Mouse (Mus musculus) MEL (cell line): ENCODE data around the gene 4930519G04Rik. TPM values are rescaled to one million over a fixed set of nuclear protein-coding genes. Genes with fewer than 3 reads are reported as not detected.
"Not testable (repeated sequence)": the region's sequence is repeated elsewhere in the genome, so short reads cannot be mapped to it uniquely, and the experiment has no call there.

Experiments
- DNase-seq: peaks from one replicate; pipeline ENCODE4 v3.0.0; 2011; ENCODE audit warnings: low read depth, low spot score
- H3K27ac ChIP-seq: 2 replicates; pipeline ENCODE4 v1.5.1; 2012; ENCODE audit warnings: low read depth, mild to moderate bottlenecking, control low read depth, low read length, moderate library complexity; ENCODE audit not compliant: control insufficient read depth
- H3K27me3 ChIP-seq, 2 experiments: fragments of 150-350 bp in 1 of 2; sonication (generic) in 1 of 2; 2 replicates each; pipeline ENCODE4 v1.6.1; 2012; ENCODE audit warnings: low read length in 2 of 2, mild to moderate bottlenecking in 2 of 2, improper control_type of control experiment in 1 of 2, moderate library complexity in 1 of 2; ENCODE audit not compliant: insufficient read depth in 2 of 2, control insufficient read depth in 1 of 2
- H3K36me3 ChIP-seq, 2 experiments: 2 replicates each; pipeline ENCODE4 v1.6.1; 2012 to 2014; ENCODE audit warnings: low read length in 2 of 2, improper control_type of control experiment in 1 of 2, inconsistent platforms in 1 of 2, mild to moderate bottlenecking in 1 of 2; ENCODE audit not compliant: insufficient read depth in 2 of 2, control insufficient read depth in 1 of 2
- H3K4me1 ChIP-seq, 2 experiments: fragments of 150-350 bp in 1 of 2; sonication (generic) in 1 of 2; 2 replicates each; pipeline ENCODE4 v1.6.1; 2012; ENCODE audit warnings: low read length in 2 of 2, improper control_type of control experiment in 1 of 2, mild to moderate bottlenecking in 1 of 2; ENCODE audit not compliant: insufficient read depth in 2 of 2, control insufficient read depth in 1 of 2
- H3K4me3 ChIP-seq, 2 experiments: fragments of 150-350 bp in 1 of 2; sonication (generic) in 1 of 2; 2 replicates each; pipeline ENCODE4 v1.5.1; 2012; ENCODE audit warnings: low read depth in 2 of 2, low read length in 2 of 2, mild to moderate bottlenecking in 2 of 2, moderate library complexity in 2 of 2, control low read depth in 1 of 2, improper control_type of control experiment in 1 of 2; ENCODE audit not compliant: control insufficient read depth in 1 of 2, insufficient read depth in 1 of 2
- H3K79me2 ChIP-seq: 2 replicates; pipeline ENCODE4 v1.6.1; 2012; ENCODE audit warnings: mild to moderate bottlenecking, low read length, moderate library complexity; ENCODE audit not compliant: control insufficient read depth, poor library complexity, insufficient read depth
- H3K9ac ChIP-seq: 2 replicates; pipeline ENCODE4 v1.6.1; 2012; ENCODE audit warnings: low read depth, mild to moderate bottlenecking, control low read depth, low read length, moderate library complexity; ENCODE audit not compliant: control insufficient read depth, poor library complexity, severe bottlenecking
- H3K9me3 ChIP-seq: fragments of 150-350 bp; sonication (generic); replicated peaks from 2 replicates; pipeline ENCODE4 v1.6.1; 2012; ENCODE audit warnings: mild to moderate bottlenecking, low read length, improper control_type of control experiment, moderate library complexity; ENCODE audit not compliant: insufficient read depth
- BHLHE40 ChIP-seq: IDR thresholded peaks from 2 replicates; pipeline ENCODE4 v1.6.1; 2012; ENCODE audit warnings: low read depth, mild to moderate bottlenecking, inconsistent platforms, low read length, improper control_type of control experiment, borderline replicate concordance
- CHD1 ChIP-seq: IDR thresholded peaks from 2 replicates; pipeline ENCODE4 v1.6.1; 2012; ENCODE audit warnings: low read depth, mild to moderate bottlenecking, inconsistent platforms, low read length, improper control_type of control experiment
- E2F4 ChIP-seq: IDR thresholded peaks from 2 replicates; pipeline ENCODE4 v1.6.1; 2011; ENCODE audit warnings: low read depth, low read length, improper control_type of control experiment, borderline replicate concordance
- ELF1 ChIP-seq: IDR thresholded peaks from 2 replicates; pipeline ENCODE4 v1.6.1; 2014; ENCODE audit warnings: low read depth, mild to moderate bottlenecking, inconsistent platforms, low read length, improper control_type of control experiment, moderate library complexity
- EP300 ChIP-seq, 2 experiments: IDR thresholded peaks; 2 replicates each; pipeline ENCODE4 v1.6.1; 2011; ENCODE audit warnings: improper control_type of control experiment in 2 of 2, low read length in 2 of 2, low read depth in 1 of 2, mild to moderate bottlenecking in 1 of 2
- GABPA ChIP-seq: IDR thresholded peaks from 2 replicates; pipeline ENCODE4 v1.6.1; 2012; ENCODE audit warnings: low read depth, mild to moderate bottlenecking, inconsistent platforms, low read length, improper control_type of control experiment, moderate library complexity
- MAFK ChIP-seq: IDR thresholded peaks from 2 replicates; pipeline ENCODE4 v1.6.1; 2011; ENCODE audit warnings: low read depth, mild to moderate bottlenecking, low read length, improper control_type of control experiment, borderline replicate concordance
- MAZ ChIP-seq: IDR thresholded peaks from 2 replicates; pipeline ENCODE4 v1.6.1; 2012; ENCODE audit warnings: low read depth, mild to moderate bottlenecking, inconsistent platforms, low read length, improper control_type of control experiment
- MEF2A ChIP-seq: IDR thresholded peaks from 2 replicates; pipeline ENCODE4 v1.6.1; 2014; ENCODE audit warnings: low read depth, mild to moderate bottlenecking, inconsistent platforms, low read length, improper control_type of control experiment; ENCODE audit not compliant: poor library complexity, insufficient replicate concordance, severe bottlenecking; ENCODE audit errors: extremely low read depth
- MXI1 ChIP-seq: IDR thresholded peaks from 2 replicates; pipeline ENCODE4 v1.6.1; 2011; ENCODE audit warnings: mild to moderate bottlenecking, low read depth, low read length, improper control_type of control experiment
- MYB ChIP-seq: IDR thresholded peaks from 2 replicates; pipeline ENCODE4 v1.6.1; 2011; ENCODE audit warnings: mild to moderate bottlenecking, low read depth, low read length, improper control_type of control experiment
- NRF1 ChIP-seq: IDR thresholded peaks from 2 replicates; pipeline ENCODE4 v1.6.1; 2014; ENCODE audit warnings: low read depth, mild to moderate bottlenecking, inconsistent platforms, low read length, improper control_type of control experiment, moderate library complexity; ENCODE audit not compliant: poor library complexity, insufficient read depth, severe bottlenecking
- POLR2AphosphoS2 ChIP-seq: IDR thresholded peaks from 2 replicates; pipeline ENCODE4 v1.6.1; 2011; ENCODE audit warnings: low read length, improper control_type of control experiment
- RCOR1 ChIP-seq: IDR thresholded peaks from 2 replicates; pipeline ENCODE4 v1.6.1; 2012; ENCODE audit warnings: low read depth, mild to moderate bottlenecking, inconsistent platforms, low read length, improper control_type of control experiment
- SIN3A ChIP-seq: IDR thresholded peaks from 2 replicates; pipeline ENCODE4 v1.6.1; 2012; ENCODE audit warnings: low read length, improper control_type of control experiment, inconsistent platforms
- TBP ChIP-seq: IDR thresholded peaks from 2 replicates; pipeline ENCODE4 v1.8.0; 2011; ENCODE audit warnings: low read depth, low read length, improper control_type of control experiment
- ZKSCAN1 ChIP-seq: IDR thresholded peaks from 2 replicates; pipeline ENCODE4 v1.6.1; 2012; ENCODE audit warnings: low read depth, mild to moderate bottlenecking, inconsistent platforms, low read length, improper control_type of control experiment, moderate library complexity
- polyA plus RNA-seq, 2 experiments: library from polyadenylated mRNA; stranded (reverse) in 1 of 2; unstranded in 1 of 2; fragments of >175 nt in 1 of 2; fragments of >200 nt in 1 of 2; gene quantifications; 2 replicates each; pipeline versions ENCODE4 v1.2.1 to v1.2.4; 2012; ENCODE audit warnings: low replicate concordance in 2 of 2, low read depth in 1 of 2; ENCODE audit not compliant: insufficient read length in 2 of 2, insufficient read depth in 1 of 2, missing spikeins in 1 of 2
- total RNA-seq: library from RNA; depleted of rRNA; stranded (reverse); fragments of 300-350 nt; gene quantifications from 2 replicates; pipeline ENCODE4 v1.2.3, GENCODE M21; 2012

The 4930519G04Rik gene
- total and polyA plus RNA-seq, 3 experiments = not detected

DNA sequence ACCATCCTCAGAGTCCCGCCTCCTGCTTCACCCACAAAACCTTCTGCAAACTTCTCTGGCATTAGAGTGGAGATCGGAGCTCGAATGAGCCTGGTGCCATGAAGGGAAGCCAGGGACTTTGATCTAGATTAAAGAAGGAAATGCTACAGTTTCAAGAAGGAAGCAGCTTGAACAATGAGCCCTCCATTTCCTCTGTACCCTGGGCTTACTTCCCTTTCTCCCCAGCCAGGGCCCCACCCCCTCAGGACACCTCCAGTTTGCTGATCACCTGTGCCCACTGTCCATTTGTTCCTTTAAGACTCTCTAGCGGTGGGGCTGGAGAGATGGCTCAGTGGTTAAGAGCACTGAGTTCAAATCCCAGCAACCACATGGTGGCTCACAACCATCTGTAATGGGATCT is 63.3 kb downstream of the 4930519G04Rik start:
- Histone ChIP-seq H3K27ac (no peak overlapping the region), H3K4me1 (peaks cover 0 to 17% of the 10 kb centered on the region in 2 experiments; a peak in 1 of 4 replicates), H3K27me3 (no peaks in the 10 kb centered on the region), H3K9me3 (no peaks in the 10 kb centered on the region), H3K9ac (no peak overlapping the region), H3K36me3 (no peaks in the 10 kb centered on the region), H3K79me2 (no peaks in the 10 kb centered on the region; the same call in 1 of the 2 replicates), H3K4me3 (no peak overlapping the region)
- no peak for DNase-seq
- no peak for TF ChIP-seq SIN3A
- TF ChIP-seq NRF1 = no peak
- TF ChIP-seq POLR2AphosphoS2 = no peak
- TF ChIP-seq MXI1 = no peak
- TF ChIP-seq E2F4 = no peak
- no peak for TF ChIP-seq GABPA
- no peak for TF ChIP-seq MAZ
- TF ChIP-seq MAFK = no peak
- no peak for TF ChIP-seq MYB
- no peak for TF ChIP-seq BHLHE40
- TF ChIP-seq MEF2A = no peak
- TF ChIP-seq ZKSCAN1 = no peak
- no peak for TF ChIP-seq CHD1
- no peak for TF ChIP-seq EP300 (IDR thresholded peaks at IDR 0.05; ENCODE audit: low read depth in 1 of 2, low read length in 2 of 2)
- no peak for TF ChIP-seq ELF1
- no peak for TF ChIP-seq TBP
- no peak for TF ChIP-seq RCOR1

DNA sequence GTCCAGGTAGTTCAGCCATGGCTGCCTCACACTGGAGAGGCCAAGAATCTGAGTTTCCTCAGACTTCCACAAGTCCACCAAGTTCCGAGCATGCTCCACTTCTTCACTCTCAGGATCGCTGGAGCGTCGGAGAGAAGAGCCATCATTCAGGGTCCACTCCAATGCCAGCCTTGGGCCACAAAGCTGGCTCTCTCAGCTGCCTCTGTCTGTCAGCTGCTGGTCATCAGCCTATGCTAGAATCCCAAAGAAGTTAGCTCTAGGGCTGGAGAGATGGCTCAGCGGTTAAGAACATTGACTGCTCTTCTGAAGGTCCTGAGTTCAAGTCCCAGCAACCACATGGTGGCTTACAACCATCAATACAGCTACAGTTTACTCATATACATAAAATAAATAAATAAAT is 63.9 kb downstream of the 4930519G04Rik start:
- H3K27ac ChIP-seq, H3K79me2 ChIP-seq, H3K9ac ChIP-seq, H3K4me3 ChIP-seq, H3K27me3 ChIP-seq, DNase-seq, H3K9me3 ChIP-seq, H3K36me3 ChIP-seq: not testable (repeated sequence)
- peaks cover 0 to 17% of the 10 kb centered on the region in 2 experiments; a peak in 1 of 4 replicates for H3K4me1 ChIP-seq
